Mouse (Mus musculus): ENCODE results near the gene Hmcn1. TPM values are rescaled to one million over a fixed set of nuclear protein-coding genes. Genes with fewer than 3 reads are reported as not detected.

Gene Hmcn1
- polyA plus RNA-seq, 1 experiment from 2014 or later, result 18.1 TPM

DNA sequence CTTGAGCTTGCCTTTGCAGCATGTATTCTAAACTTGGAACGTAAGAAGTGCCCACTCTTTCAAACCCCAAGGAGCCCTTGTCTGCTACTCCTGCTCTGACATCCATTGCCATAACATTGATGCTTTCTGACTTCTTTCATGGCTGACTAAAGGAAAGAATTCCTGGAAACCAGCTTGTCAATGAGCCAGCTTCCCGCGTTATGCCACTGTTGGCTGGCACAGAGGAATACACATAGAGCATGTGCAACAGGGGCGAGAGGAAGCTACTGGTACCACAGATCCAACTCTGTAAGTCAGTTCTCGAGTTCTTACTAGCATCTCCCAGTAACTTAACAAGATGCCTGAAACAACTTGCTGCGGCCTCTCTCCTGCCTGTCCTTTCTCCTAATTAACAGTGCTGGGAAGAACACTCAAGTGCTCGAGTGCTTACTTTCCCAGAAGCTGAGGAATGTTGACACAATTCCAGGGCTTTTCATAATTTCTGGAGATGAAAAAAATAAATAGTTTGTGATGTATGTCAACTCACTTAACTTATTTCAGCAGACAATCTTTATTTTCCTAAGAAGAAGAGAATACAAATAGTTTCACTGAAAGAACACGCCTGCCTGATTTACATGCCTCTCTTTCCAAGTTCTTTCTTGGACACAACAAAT, 192.5 kb downstream of the Hmcn1 start:
- no peak overlapping the region for H3K27ac ChIP-seq (ENCODE audit: low read length)
- H3K36me3 ChIP-seq (ENCODE audit: control insufficient read depth, insufficient read depth), result peaks cover 21% of the 10 kb centered on the region
- H3K4me3 ChIP-seq (ENCODE audit: low read length), result no peak overlapping the region
- H3K4me2 ChIP-seq (ENCODE audit: low read depth, low read length), result no peak overlapping the region
- no peak for ATAC-seq (replicated peaks; ENCODE audit: extremely low read depth, insufficient read depth, low FRiP score)
- H3K9ac ChIP-seq (ENCODE audit: low read length), result no peak overlapping the region
- no peaks in the 10 kb centered on the region; the same call in 1 of the 2 replicates for H3K9me3 ChIP-seq (replicated peaks; ENCODE audit: control insufficient read depth, low read length)
- H3K4me1 ChIP-seq (ENCODE audit: control insufficient read depth, insufficient read depth, low read length), result peaks cover 3% of the 10 kb centered on the region; the same call in 1 of the 2 replicates
- H3K27me3 ChIP-seq (ENCODE audit: control insufficient read depth, insufficient read depth, low read length), result no peaks in the 10 kb centered on the region
- WGBS, result 73% methylated on average over 8 of the region's 8 CpGs

DNA sequence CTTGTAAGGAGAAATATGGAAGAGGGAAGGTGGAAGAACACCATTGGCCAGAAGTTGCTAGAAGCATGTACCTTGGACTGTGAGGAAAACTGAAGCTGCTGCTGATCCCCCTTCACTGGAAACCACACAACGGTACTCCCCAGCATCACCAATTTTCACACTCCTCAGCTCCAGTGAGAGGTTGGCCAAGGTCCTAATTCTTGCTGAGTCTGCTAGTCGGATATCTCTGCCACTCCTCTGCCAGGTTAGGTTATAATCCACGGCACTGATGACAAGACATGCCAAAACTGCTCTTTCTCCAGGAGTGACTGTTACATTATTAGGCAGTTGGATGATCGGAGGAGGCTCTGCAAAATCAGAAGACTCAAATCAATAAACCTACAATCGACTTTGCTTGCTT, 194.6 kb downstream of the Hmcn1 start:
- no peaks in the 10 kb centered on the region for H3K4me1 ChIP-seq (ENCODE audit: control insufficient read depth, insufficient read depth, low read length)
- no peak overlapping the region for H3K27ac ChIP-seq (ENCODE audit: low read length)
- H3K4me3 ChIP-seq (ENCODE audit: low read length), result no peak overlapping the region
- H3K9me3 ChIP-seq (replicated peaks; ENCODE audit: control insufficient read depth, low read length), result no peaks in the 10 kb centered on the region; the same call in 1 of the 2 replicates
- peaks cover 21% of the 10 kb centered on the region for H3K36me3 ChIP-seq (ENCODE audit: control insufficient read depth, insufficient read depth)
- H3K4me2 ChIP-seq (ENCODE audit: low read depth, low read length), result no peak overlapping the region
- no peak for ATAC-seq (replicated peaks; ENCODE audit: extremely low read depth, insufficient read depth, low FRiP score)
- no peak overlapping the region for H3K9ac ChIP-seq (ENCODE audit: low read length)
- no peaks in the 10 kb centered on the region for H3K27me3 ChIP-seq (ENCODE audit: control insufficient read depth, insufficient read depth, low read length)
- 85% methylated on average over 5 of the region's 5 CpGs for WGBS

GRCm38 (mm10) chr1:150786746-150787145, 206.5 kb downstream of the Hmcn1 start:
- H3K27ac ChIP-seq (ENCODE audit: low read length), result no peak overlapping the region
- H3K4me3 ChIP-seq (ENCODE audit: low read length), result no peak overlapping the region
- ATAC-seq (replicated peaks; ENCODE audit: extremely low read depth, insufficient read depth, low FRiP score), result no peak
- no peaks in the 10 kb centered on the region for H3K27me3 ChIP-seq (ENCODE audit: control insufficient read depth, insufficient read depth, low read length)
- no peak overlapping the region for H3K9ac ChIP-seq (ENCODE audit: low read length)
- H3K4me1 ChIP-seq (ENCODE audit: control insufficient read depth, insufficient read depth, low read length), result 0 out of 2 replicates have a peak, but pooled peaks cover 2% of the 10 kb centered on the region
- no peak overlapping the region for H3K4me2 ChIP-seq (ENCODE audit: low read depth, low read length)
- H3K9me3 ChIP-seq (replicated peaks; ENCODE audit: control insufficient read depth, low read length), result no peaks in the 10 kb centered on the region
- WGBS, result 68% methylated on average over 6 of the region's 6 CpGs
- H3K36me3 ChIP-seq (ENCODE audit: control insufficient read depth, insufficient read depth), result no peaks in the 10 kb centered on the region

- no peaks in the 10 kb centered on the region for H3K36me3 ChIP-seq (ENCODE audit: control insufficient read depth, insufficient read depth)
- no peak overlapping the region for H3K9ac ChIP-seq (ENCODE audit: low read length)
- H3K4me2 ChIP-seq (ENCODE audit: low read depth, low read length), result no peak overlapping the region
- 0 out of 2 replicates have a peak, but pooled peaks cover 2% of the 10 kb centered on the region for H3K4me1 ChIP-seq (ENCODE audit: control insufficient read depth, insufficient read depth, low read length)
- WGBS, result 83% methylated on average over 15 of the region's 15 CpGs
- no peaks in the 10 kb centered on the region for H3K27me3 ChIP-seq (ENCODE audit: control insufficient read depth, insufficient read depth, low read length)
- no peak overlapping the region for H3K4me3 ChIP-seq (ENCODE audit: low read length)
- no peaks in the 10 kb centered on the region for H3K9me3 ChIP-seq (replicated peaks; ENCODE audit: control insufficient read depth, low read length)
- H3K27ac ChIP-seq (ENCODE audit: low read length), result no peak overlapping the region
- no peak for ATAC-seq (replicated peaks; ENCODE audit: extremely low read depth, insufficient read depth, low FRiP score)
Measured at GRCm38 (mm10) chr1:150783070-150783842, 210.0 kb downstream of the Hmcn1 start.

- Histone ChIP-seq H3K4me2 (ENCODE audit: low read depth, low read length) (no peak overlapping the region), H3K27ac (ENCODE audit: low read length) (no peak overlapping the region), H3K27me3 (ENCODE audit: control insufficient read depth, insufficient read depth, low read length) (no peaks in the 10 kb centered on the region), H3K9me3 (replicated peaks; ENCODE audit: control insufficient read depth, low read length) (no peaks in the 10 kb centered on the region), H3K9ac (ENCODE audit: low read length) (no peak overlapping the region), H3K4me3 (ENCODE audit: low read length) (no peak overlapping the region), H3K4me1 (ENCODE audit: control insufficient read depth, insufficient read depth, low read length) (peaks cover 5% of the 10 kb centered on the region), H3K36me3 (ENCODE audit: control insufficient read depth, insufficient read depth) (no peaks in the 10 kb centered on the region)
- 19% methylated on average over 2 of the region's 2 CpGs for WGBS
- no peak for ATAC-seq (replicated peaks; ENCODE audit: extremely low read depth, insufficient read depth, low FRiP score)
Measured at GRCm38 (mm10) chr1:150779902-150780301, 213.3 kb downstream of the Hmcn1 start.

- Histone ChIP-seq H3K27me3 (ENCODE audit: control insufficient read depth, insufficient read depth, low read length) (no peaks in the 10 kb centered on the region), H3K4me2 (ENCODE audit: low read depth, low read length) (no peak overlapping the region), H3K27ac (ENCODE audit: low read length) (no peak overlapping the region), H3K36me3 (ENCODE audit: control insufficient read depth, insufficient read depth) (0 out of 2 replicates have a peak, but pooled peaks cover 2% of the 10 kb centered on the region), H3K9me3 (replicated peaks; ENCODE audit: control insufficient read depth, low read length) (no peaks in the 10 kb centered on the region), H3K4me1 (ENCODE audit: control insufficient read depth, insufficient read depth, low read length) (peaks cover 5% of the 10 kb centered on the region), H3K4me3 (ENCODE audit: low read length) (no peak overlapping the region), H3K9ac (ENCODE audit: low read length) (no peak overlapping the region)
- ATAC-seq (replicated peaks; ENCODE audit: extremely low read depth, insufficient read depth, low FRiP score), result no peak; the same call in 1 of the 2 replicates
Measured at GRCm38 (mm10) chr1:150776741-150777140, 216.5 kb downstream of the Hmcn1 start.

GRCm38 (mm10) chr1:150775742-150776141, 217.5 kb downstream of the Hmcn1 start:
- H3K36me3 ChIP-seq (ENCODE audit: control insufficient read depth, insufficient read depth), result peaks cover 5% of the 10 kb centered on the region; the same call in 1 of the 2 replicates
- no peaks in the 10 kb centered on the region for H3K27me3 ChIP-seq (ENCODE audit: control insufficient read depth, insufficient read depth, low read length)
- H3K27ac ChIP-seq (ENCODE audit: low read length), result peak overlapping the region; percentile 6; the same call in 1 of the 2 replicates
- H3K4me1 ChIP-seq (ENCODE audit: control insufficient read depth, insufficient read depth, low read length), result peaks cover 5% of the 10 kb centered on the region
- H3K4me3 ChIP-seq (ENCODE audit: low read length), result no peak overlapping the region
- H3K9me3 ChIP-seq (replicated peaks; ENCODE audit: control insufficient read depth, low read length), result no peaks in the 10 kb centered on the region
- ATAC-seq (replicated peaks; ENCODE audit: extremely low read depth, insufficient read depth, low FRiP score), result no peak
- WGBS, result 31% methylated on average over 2 of the region's 2 CpGs
- H3K4me2 ChIP-seq (ENCODE audit: low read depth, low read length), result no peak overlapping the region
- no peak overlapping the region for H3K9ac ChIP-seq (ENCODE audit: low read length)

DNA sequence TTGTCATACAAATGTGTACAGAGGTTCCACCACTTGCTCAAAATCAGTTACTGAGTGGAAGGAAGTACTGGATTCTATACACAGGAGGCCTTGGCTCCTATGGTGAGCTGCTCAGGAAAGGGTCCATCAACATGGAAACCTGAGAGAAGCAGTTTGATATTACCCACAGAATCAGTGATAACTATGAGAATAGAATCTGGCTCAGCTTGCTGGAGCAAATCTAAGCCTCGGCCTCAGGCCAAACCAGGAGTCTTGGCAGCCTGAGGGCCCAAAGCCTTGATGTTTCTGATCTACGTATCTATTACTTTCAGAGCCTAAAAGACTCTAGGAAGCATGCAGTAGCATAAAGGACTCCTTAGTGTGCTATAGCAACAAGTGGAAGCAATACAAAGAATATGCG, 220.3 kb downstream of the Hmcn1 start:
- H3K4me1 ChIP-seq (ENCODE audit: control insufficient read depth, insufficient read depth, low read length), result peaks cover 5% of the 10 kb centered on the region
- H3K36me3 ChIP-seq (ENCODE audit: control insufficient read depth, insufficient read depth), result peaks cover 8% of the 10 kb centered on the region; the same call in 1 of the 2 replicates
- no peak overlapping the region for H3K4me3 ChIP-seq (ENCODE audit: low read length)
- H3K27ac ChIP-seq (ENCODE audit: low read length), result peak overlapping the region; percentile 31; the same call in 1 of the 2 replicates
- H3K27me3 ChIP-seq (ENCODE audit: control insufficient read depth, insufficient read depth, low read length), result no peaks in the 10 kb centered on the region
- ATAC-seq (replicated peaks; ENCODE audit: extremely low read depth, insufficient read depth, low FRiP score), result no peak
- no peak overlapping the region for H3K4me2 ChIP-seq (ENCODE audit: low read depth, low read length)
- no peak overlapping the region for H3K9ac ChIP-seq (ENCODE audit: low read length)
- 84% methylated on average over 3 of the region's 3 CpGs for WGBS
- no peaks in the 10 kb centered on the region for H3K9me3 ChIP-seq (replicated peaks; ENCODE audit: control insufficient read depth, low read length)

DNA sequence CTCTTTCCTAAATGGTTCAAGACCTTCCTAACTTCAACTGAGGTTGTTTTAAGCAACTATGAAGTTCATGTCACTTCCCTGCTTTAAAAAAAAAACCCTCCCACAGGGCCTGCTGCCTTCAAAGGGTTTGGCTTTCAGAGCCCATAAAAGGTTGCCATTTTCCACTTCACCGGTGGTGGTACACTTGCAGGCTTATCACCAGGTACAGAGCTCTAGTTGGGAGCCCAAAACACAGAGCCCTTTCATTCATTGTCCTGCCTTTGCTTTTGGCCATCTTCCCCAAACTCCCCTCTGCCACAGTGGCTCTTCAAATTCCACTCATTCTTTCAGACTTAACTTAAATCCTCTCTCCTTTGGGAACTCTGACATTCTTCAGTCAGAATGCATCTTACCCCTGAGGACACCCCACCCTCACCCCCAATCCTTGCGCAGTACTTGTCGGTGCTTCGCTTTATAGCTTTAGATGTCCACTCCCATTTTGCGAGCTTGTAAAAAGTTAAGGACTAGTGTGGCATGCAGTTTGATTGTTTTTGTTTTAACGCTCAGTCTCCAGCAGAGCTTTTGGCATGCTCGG, 222.2 kb downstream of the Hmcn1 start:
- ATAC-seq (replicated peaks; ENCODE audit: extremely low read depth, insufficient read depth, low FRiP score), result no peak
- Histone ChIP-seq H3K4me1 (ENCODE audit: control insufficient read depth, insufficient read depth, low read length) (peaks cover 4% of the 10 kb centered on the region), H3K36me3 (ENCODE audit: control insufficient read depth, insufficient read depth) (peaks cover 8% of the 10 kb centered on the region; the same call in 1 of the 2 replicates), H3K4me2 (ENCODE audit: low read depth, low read length) (no peak overlapping the region), H3K4me3 (ENCODE audit: low read length) (no peak overlapping the region), H3K9ac (ENCODE audit: low read length) (no peak overlapping the region), H3K27ac (ENCODE audit: low read length) (no peak overlapping the region), H3K9me3 (replicated peaks; ENCODE audit: control insufficient read depth, low read length) (no peaks in the 10 kb centered on the region), H3K27me3 (ENCODE audit: control insufficient read depth, insufficient read depth, low read length) (no peaks in the 10 kb centered on the region)
- WGBS, result 52% methylated on average over 7 of the region's 7 CpGs

Data from heart, embryonic 16.5 days (tissue).